Mouse (Mus musculus): Measurements from ENCODE around the gene Rnf41. TPM values are rescaled to one million over a fixed set of nuclear protein-coding genes. Genes with fewer than 3 reads are reported as not detected.

Gene Rnf41
- polyA plus RNA-seq, 1 experiment from 2014 or later = 92.4 TPM

- H3K4me1 ChIP-seq (replicated peaks) = peaks cover 29% of the 10 kb centered on the region
- no peak overlapping the region for H3K9ac ChIP-seq
- H3K27ac ChIP-seq (replicated peaks) = no peak overlapping the region
- WGBS = 85% methylated on average over 6 of the region's 6 CpGs
- peaks cover 7% of the 10 kb centered on the region for H3K36me3 ChIP-seq
- ATAC-seq (ENCODE audit: low FRiP score, low read depth) = no peak
- no peak overlapping the region for H3K4me3 ChIP-seq
- no peaks in the 10 kb centered on the region for H3K9me3 ChIP-seq
- no peak overlapping the region for H3K4me2 ChIP-seq
- H3K27me3 ChIP-seq = no peaks in the 10 kb centered on the region
These were observed 37.1 kb upstream of the Rnf41 start for GRCm38 (mm10) chr10:128374393-128374792.

GRCm38 (mm10) chr10:128376099-128376454 lies 35.4 kb upstream of the Rnf41 start:
- peaks cover 28% of the 10 kb centered on the region for H3K4me1 ChIP-seq (replicated peaks)
- peaks cover 22% of the 10 kb centered on the region for H3K36me3 ChIP-seq
- no peaks in the 10 kb centered on the region for H3K27me3 ChIP-seq
- H3K4me2 ChIP-seq = peak overlapping the region; percentile 70
- no peak for ATAC-seq (ENCODE audit: low FRiP score, low read depth)
- no peaks in the 10 kb centered on the region for H3K9me3 ChIP-seq
- H3K27ac ChIP-seq (replicated peaks) = peak overlapping the region; percentile 98
- WGBS = 46% methylated on average over 4 of the region's 4 CpGs
- H3K9ac ChIP-seq = peak overlapping the region; percentile 99
- peak overlapping the region; percentile 82 for H3K4me3 ChIP-seq

- Histone ChIP-seq H3K4me1 (replicated peaks) (peaks cover 28% of the 10 kb centered on the region), H3K27me3 (no peaks in the 10 kb centered on the region), H3K9ac (peak within 1 kb of the TSS; percentile 99), H3K9me3 (no peaks in the 10 kb centered on the region), H3K4me2 (peak within 1 kb of the TSS; percentile 70), H3K4me3 (peak within 1 kb of the TSS; percentile 82), H3K27ac (replicated peaks) (peak within 1 kb of the TSS; percentile 98), H3K36me3 (peaks cover 26% of the 10 kb centered on the region)
- under 1% methylated on average over 51 of the region's 73 CpGs for WGBS
- ATAC-seq (ENCODE audit: low FRiP score, low read depth) = peak; percentile 90
These were observed 34.8 kb upstream of the Rnf41 start, which contains the start of gene Ankrd52 for GRCm38 (mm10) chr10:128376455-128377211. Ankrd52 (plus strand) TSS chr10:128377115.

- Histone ChIP-seq H3K4me1 (replicated peaks) (peaks cover 28% of the 10 kb centered on the region), H3K27ac (replicated peaks) (peak overlapping the region; percentile 98), H3K27me3 (no peaks in the 10 kb centered on the region), H3K9me3 (no peaks in the 10 kb centered on the region), H3K4me3 (peak overlapping the region; percentile 82), H3K36me3 (peaks cover 34% of the 10 kb centered on the region), H3K9ac (peak overlapping the region; percentile 99), H3K4me2 (peak overlapping the region; percentile 70)
- WGBS = under 1% methylated on average over 39 of the region's 47 CpGs
- peak; percentile 75 for ATAC-seq (ENCODE audit: low FRiP score, low read depth)
These were observed 34.1 kb upstream of the Rnf41 start for GRCm38 (mm10) chr10:128377222-128377939.

GRCm38 (mm10) chr10:128377940-128378448 lies 33.5 kb upstream of the Rnf41 start:
- 52% methylated on average over 14 of the region's 14 CpGs for WGBS
- Histone ChIP-seq H3K9ac (peak overlapping the region; percentile 99), H3K9me3 (no peaks in the 10 kb centered on the region), H3K4me2 (peak overlapping the region; percentile 70), H3K36me3 (peaks cover 40% of the 10 kb centered on the region), H3K4me1 (replicated peaks) (peaks cover 28% of the 10 kb centered on the region), H3K27ac (replicated peaks) (peak overlapping the region; percentile 98), H3K4me3 (peak overlapping the region; percentile 82), H3K27me3 (no peaks in the 10 kb centered on the region)
- no peak for ATAC-seq (ENCODE audit: low FRiP score, low read depth)

GRCm38 (mm10) chr10:128378462-128378861 lies 33.0 kb upstream of the Rnf41 start:
- Histone ChIP-seq H3K27ac (replicated peaks) (peak overlapping the region; percentile 98), H3K4me3 (peak overlapping the region; percentile 82), H3K9ac (no peak overlapping the region; the same call in none of the 2 replicates), H3K4me2 (peak overlapping the region; percentile 70), H3K27me3 (no peaks in the 10 kb centered on the region), H3K36me3 (peaks cover 44% of the 10 kb centered on the region), H3K9me3 (no peaks in the 10 kb centered on the region), H3K4me1 (replicated peaks) (peaks cover 28% of the 10 kb centered on the region)
- WGBS = 52% methylated on average over 3 of the region's 3 CpGs
- ATAC-seq (ENCODE audit: low FRiP score, low read depth) = no peak

GRCm38 (mm10) chr10:128379260-128379659 lies 32.2 kb upstream of the Rnf41 start:
- Histone ChIP-seq H3K4me3 (no peak overlapping the region), H3K27ac (replicated peaks) (no peak overlapping the region), H3K36me3 (peaks cover 52% of the 10 kb centered on the region), H3K4me1 (replicated peaks) (peaks cover 28% of the 10 kb centered on the region), H3K9ac (no peak overlapping the region), H3K4me2 (no peak overlapping the region), H3K9me3 (no peaks in the 10 kb centered on the region), H3K27me3 (no peaks in the 10 kb centered on the region)
- ATAC-seq (ENCODE audit: low FRiP score, low read depth) = no peak
- WGBS = 90% methylated on average over 7 of the region's 7 CpGs

- no peak overlapping the region for H3K27ac ChIP-seq (replicated peaks)
- no peaks in the 10 kb centered on the region for H3K9me3 ChIP-seq
- 89% methylated on average over 5 of the region's 5 CpGs for WGBS
- H3K9ac ChIP-seq = no peak overlapping the region
- H3K4me1 ChIP-seq (replicated peaks) = peaks cover 28% of the 10 kb centered on the region
- no peak overlapping the region for H3K4me3 ChIP-seq
- ATAC-seq (ENCODE audit: low FRiP score, low read depth) = no peak
- H3K4me2 ChIP-seq = no peak overlapping the region
- peaks cover 65% of the 10 kb centered on the region for H3K36me3 ChIP-seq
- H3K27me3 ChIP-seq = no peaks in the 10 kb centered on the region
These were observed 30.9 kb upstream of the Rnf41 start for GRCm38 (mm10) chr10:128380565-128380964.

- H3K9me3 ChIP-seq = no peaks in the 10 kb centered on the region
- peaks cover 85% of the 10 kb centered on the region for H3K36me3 ChIP-seq
- no peak for ATAC-seq (ENCODE audit: low FRiP score, low read depth)
- H3K9ac ChIP-seq = no peak overlapping the region
- peaks cover 19% of the 10 kb centered on the region for H3K4me1 ChIP-seq (replicated peaks)
- H3K27me3 ChIP-seq = no peaks in the 10 kb centered on the region
- H3K4me2 ChIP-seq = no peak overlapping the region
- 88% methylated on average over 8 of the region's 8 CpGs for WGBS
- no peak overlapping the region for H3K4me3 ChIP-seq
- no peak overlapping the region for H3K27ac ChIP-seq (replicated peaks)
These were observed 29.0 kb upstream of the Rnf41 start for GRCm38 (mm10) chr10:128382482-128382881.

GRCm38 (mm10) chr10:128385902-128386301 lies 25.6 kb upstream of the Rnf41 start:
- H3K4me1 ChIP-seq (replicated peaks) = no peaks in the 10 kb centered on the region
- no peaks in the 10 kb centered on the region for H3K9me3 ChIP-seq
- no peak overlapping the region for H3K27ac ChIP-seq (replicated peaks)
- H3K36me3 ChIP-seq = peaks cover 97% of the 10 kb centered on the region
- no peaks in the 10 kb centered on the region for H3K27me3 ChIP-seq
- ATAC-seq (ENCODE audit: low FRiP score, low read depth) = no peak
- H3K4me3 ChIP-seq = no peak overlapping the region
- H3K4me2 ChIP-seq = no peak overlapping the region
- no peak overlapping the region for H3K9ac ChIP-seq
- WGBS = 90% methylated on average over 7 of the region's 7 CpGs

- WGBS = 86% methylated on average over 14 of the region's 14 CpGs
- Histone ChIP-seq H3K4me3 (no peak overlapping the region), H3K36me3 (peaks cover 92% of the 10 kb centered on the region), H3K27me3 (no peaks in the 10 kb centered on the region), H3K9me3 (no peaks in the 10 kb centered on the region), H3K27ac (replicated peaks) (no peak overlapping the region), H3K9ac (no peak overlapping the region), H3K4me1 (replicated peaks) (no peaks in the 10 kb centered on the region), H3K4me2 (no peak overlapping the region)
- no peak for ATAC-seq (ENCODE audit: low FRiP score, low read depth)
These were observed 22.5 kb upstream of the Rnf41 start for GRCm38 (mm10) chr10:128388941-128389340.

GRCm38 (mm10) chr10:128389570-128389969 lies 21.9 kb upstream of the Rnf41 start:
- Histone ChIP-seq H3K4me2 (no peak overlapping the region), H3K4me1 (replicated peaks) (no peaks in the 10 kb centered on the region), H3K4me3 (no peak overlapping the region), H3K9me3 (no peaks in the 10 kb centered on the region), H3K36me3 (peaks cover 85% of the 10 kb centered on the region), H3K27ac (replicated peaks) (no peak overlapping the region), H3K9ac (no peak overlapping the region), H3K27me3 (no peaks in the 10 kb centered on the region)
- ATAC-seq (ENCODE audit: low FRiP score, low read depth) = no peak
- 93% methylated on average over 6 of the region's 6 CpGs for WGBS
